Mouse (Mus musculus) thymus, adult 2 months (tissue): ENCODE measurements at regions not wholly inside any gene's neighbourhood (a gene's known extent, or its start where the extent isn't known, plus 50 kb on each side); places are given as distances from the start of the nearest gene placed in this dataset.
"Not testable (repeated sequence)": the region's sequence is repeated elsewhere in the genome, so short reads cannot be mapped to it uniquely, and the experiment has no call there.

Experiments
- DNase-seq: peaks from one replicate; pipeline ENCODE4 v3.0.0; 2021
- H3K27ac ChIP-seq: fragments of 200-500 bp; 2 replicates; pipeline ENCODE4 v1.5.1; 2012; ENCODE audit warnings: low read length, control low read depth; ENCODE audit not compliant: control insufficient read depth, insufficient read depth
- H3K27me3 ChIP-seq: fragments of 200-500 bp; 2 replicates; pipeline ENCODE4 v1.6.1; 2012; ENCODE audit warnings: mild to moderate bottlenecking, low read length, moderate library complexity, mixed read lengths; ENCODE audit not compliant: control insufficient read depth, insufficient read depth
- H3K36me3 ChIP-seq: fragments of 200-500 bp; 2 replicates; pipeline ENCODE4 v1.6.1; 2012; ENCODE audit warnings: mild to moderate bottlenecking, low read length, moderate library complexity; ENCODE audit not compliant: control insufficient read depth, insufficient read depth
- H3K4me1 ChIP-seq: fragments of 200-500 bp; replicated peaks from 2 replicates; pipeline ENCODE4 v1.6.1; 2012; ENCODE audit warnings: low read length; ENCODE audit not compliant: control insufficient read depth, insufficient read depth
- H3K4me3 ChIP-seq: fragments of 200-500 bp; 2 replicates; pipeline ENCODE4 v1.5.1; 2012; ENCODE audit warnings: mild to moderate bottlenecking, low read length, control low read depth, moderate library complexity; ENCODE audit not compliant: control insufficient read depth, insufficient read depth
- CTCF ChIP-seq: fragments of 200-500 bp; IDR thresholded peaks from 2 replicates; pipeline ENCODE4 v1.5.1; 2012; ENCODE audit warnings: mild to moderate bottlenecking, control low read depth, low read length, moderate library complexity, borderline replicate concordance; ENCODE audit not compliant: control insufficient read depth, poor library complexity, insufficient read depth; ENCODE audit errors: extremely low read depth
- POLR2A ChIP-seq: fragments of 200-500 bp; IDR thresholded peaks from 2 replicates; pipeline ENCODE4 v1.6.1; 2012; ENCODE audit warnings: mild to moderate bottlenecking, low read length, control low read depth, moderate library complexity; ENCODE audit not compliant: control insufficient read depth, poor library complexity, insufficient read depth; ENCODE audit errors: extremely low read depth
- WGBS: fragments of 180-500 bp; shearing (Covaris S2); methylation state at CpG from one replicate; pipeline ENCODE4 v1.1.7; 2018; 5-methylcytosine and 5-hydroxymethylcytosine counted together

DNA sequence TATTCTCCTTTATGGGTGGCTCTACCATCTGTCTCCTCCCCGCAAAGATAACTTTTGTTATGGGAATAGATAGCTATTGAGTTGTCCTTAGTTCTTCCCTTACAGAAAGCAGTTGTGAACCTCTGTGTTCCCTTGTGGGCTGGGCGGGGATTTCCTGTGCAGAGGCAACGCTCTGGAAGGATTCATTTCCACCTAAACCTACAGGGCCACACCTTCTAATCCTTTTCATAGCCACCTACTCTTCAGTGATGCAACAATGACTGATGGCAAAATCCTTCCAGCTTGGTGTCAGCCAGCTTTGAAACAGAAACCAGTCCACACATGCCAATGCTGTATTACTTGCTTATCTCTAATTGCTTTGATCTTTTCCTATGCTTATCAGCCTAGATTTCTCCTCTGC is 176.6 kb upstream of the Thpo start:
- not testable (repeated sequence) for H3K27ac ChIP-seq, H3K27me3 ChIP-seq, DNase-seq, H3K4me1 ChIP-seq, H3K4me3 ChIP-seq, H3K36me3 ChIP-seq
- 57% methylated on average over 3 of the region's 3 CpGs for WGBS

DNA sequence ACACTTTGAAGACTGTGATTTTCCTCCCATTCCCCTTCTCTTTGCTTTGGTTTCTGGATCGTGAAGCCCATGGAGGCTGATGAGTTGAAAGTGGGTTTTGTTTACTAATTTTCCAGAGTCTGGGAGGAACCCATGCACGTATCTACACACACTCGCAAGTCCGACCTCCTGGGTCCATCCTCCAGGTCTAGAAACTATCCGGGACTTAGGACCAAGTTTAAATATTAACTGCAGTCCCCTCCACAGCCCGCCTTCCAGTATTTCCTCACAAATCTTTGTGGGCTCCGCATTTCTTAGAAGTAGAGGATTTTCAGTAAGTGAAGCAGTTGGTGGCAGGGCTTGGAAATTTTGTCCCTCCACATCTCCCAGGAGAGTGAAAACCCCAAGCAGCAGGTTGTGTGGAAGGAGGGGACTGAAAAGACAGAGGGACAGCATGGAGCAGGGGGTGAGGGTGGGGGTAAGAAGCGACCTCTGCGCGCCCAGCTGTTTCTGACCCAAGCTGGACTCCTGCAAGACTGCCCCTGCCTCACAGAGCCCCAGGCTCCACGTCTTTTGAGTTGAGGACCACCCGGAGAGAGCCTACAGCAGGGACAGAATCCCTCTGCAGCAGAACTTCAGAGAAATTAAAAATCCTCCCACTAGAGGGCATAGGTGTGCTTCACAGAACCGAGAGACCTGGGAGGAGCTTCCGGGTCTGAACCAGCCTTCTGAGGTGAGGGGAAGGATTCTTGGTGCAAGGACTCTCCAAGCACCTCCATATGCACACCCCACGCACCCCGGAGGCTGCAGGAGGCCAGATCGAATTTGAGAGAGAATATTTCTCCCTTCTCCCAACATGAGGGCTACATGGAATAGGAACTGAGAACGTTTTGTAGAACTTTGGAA is 174.4 kb upstream of the Thpo start:
- peak; percentile 17 for DNase-seq
- not testable (repeated sequence) for H3K4me3 ChIP-seq, H3K4me1 ChIP-seq, H3K36me3 ChIP-seq, H3K27ac ChIP-seq, H3K27me3 ChIP-seq
- 42% methylated on average over 17 of the region's 18 CpGs for WGBS

GRCm38 (mm10) chr16:20895734-20896133 is 161.4 kb upstream of the Thpo start:
- TF ChIP-seq CTCF (no peak), POLR2A (no peak)
- Histone ChIP-seq H3K4me1 (no peaks in the 10 kb centered on the region), H3K27ac (no peak overlapping the region), H3K36me3 (no peaks in the 10 kb centered on the region), H3K4me3 (no peak overlapping the region), H3K27me3 (no peaks in the 10 kb centered on the region)
- 31% methylated on average over 2 of the region's 2 CpGs for WGBS
- no peak for DNase-seq

DNA sequence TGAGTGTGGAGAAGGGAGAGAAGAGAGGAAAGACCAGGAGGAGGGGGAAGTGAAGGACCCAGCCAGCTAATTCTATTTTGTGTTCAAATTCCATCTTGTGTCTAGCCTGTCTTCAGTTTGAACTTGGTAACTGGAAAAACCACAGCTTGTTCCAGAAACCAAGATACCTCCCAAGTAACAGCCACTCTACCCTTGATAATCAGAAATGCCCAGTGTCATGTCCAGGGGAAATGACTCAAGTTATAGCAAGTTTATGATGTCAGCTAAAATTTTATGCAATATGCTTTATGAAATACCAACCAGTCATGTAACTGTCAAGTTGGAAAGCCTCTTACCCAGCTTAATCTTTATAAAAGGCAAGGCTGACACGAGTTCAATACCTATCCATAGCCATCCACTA is 137.4 kb upstream of the Thpo start:
- WGBS: 30% methylated on average over 1 of the region's 1 CpGs
- Histone ChIP-seq H3K27me3 (no peaks in the 10 kb centered on the region), H3K36me3 (no peaks in the 10 kb centered on the region), H3K27ac (no peak overlapping the region), H3K4me1 (no peaks in the 10 kb centered on the region), H3K4me3 (no peak overlapping the region)
- DNase-seq: no peak
- no peak for TF ChIP-seq CTCF
- no peak for TF ChIP-seq POLR2A

GRCm38 (mm10) chr16:20866771-20867170 is 132.5 kb upstream of the Thpo start:
- Histone ChIP-seq H3K4me3 (no peak overlapping the region), H3K27ac (no peak overlapping the region), H3K27me3 (no peaks in the 10 kb centered on the region), H3K4me1 (no peaks in the 10 kb centered on the region), H3K36me3 (no peaks in the 10 kb centered on the region)
- no peak for DNase-seq
- TF ChIP-seq POLR2A: no peak
- no peak for TF ChIP-seq CTCF
- WGBS: 95% methylated on average over 1 of the region's 1 CpGs

DNA sequence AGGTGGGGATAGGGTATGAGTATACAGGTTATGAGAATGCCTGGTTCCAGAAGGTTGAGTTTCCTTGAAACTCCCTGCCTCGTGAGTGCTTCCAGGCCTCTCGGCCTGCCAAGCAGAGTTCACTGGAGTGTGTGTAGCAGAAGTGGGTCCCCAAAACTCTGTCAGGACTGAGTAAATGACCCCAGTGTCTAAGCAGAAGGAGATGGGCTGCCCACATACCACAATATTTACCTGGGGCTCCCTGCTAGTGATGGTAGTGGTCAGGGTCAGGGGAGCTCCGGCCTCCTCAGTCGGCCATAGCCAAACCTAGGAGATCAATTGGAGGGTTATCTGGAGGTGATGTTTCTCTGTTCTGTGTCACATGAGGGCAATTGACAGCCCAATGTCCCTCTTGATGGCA is 126.9 kb upstream of the Thpo start:
- Histone ChIP-seq H3K27ac (no peak overlapping the region), H3K27me3 (no peaks in the 10 kb centered on the region), H3K36me3 (no peaks in the 10 kb centered on the region), H3K4me1 (no peaks in the 10 kb centered on the region), H3K4me3 (no peak overlapping the region)
- 96% methylated on average over 4 of the region's 4 CpGs for WGBS
- TF ChIP-seq CTCF (no peak), POLR2A (no peak)
- no peak for DNase-seq

DNA sequence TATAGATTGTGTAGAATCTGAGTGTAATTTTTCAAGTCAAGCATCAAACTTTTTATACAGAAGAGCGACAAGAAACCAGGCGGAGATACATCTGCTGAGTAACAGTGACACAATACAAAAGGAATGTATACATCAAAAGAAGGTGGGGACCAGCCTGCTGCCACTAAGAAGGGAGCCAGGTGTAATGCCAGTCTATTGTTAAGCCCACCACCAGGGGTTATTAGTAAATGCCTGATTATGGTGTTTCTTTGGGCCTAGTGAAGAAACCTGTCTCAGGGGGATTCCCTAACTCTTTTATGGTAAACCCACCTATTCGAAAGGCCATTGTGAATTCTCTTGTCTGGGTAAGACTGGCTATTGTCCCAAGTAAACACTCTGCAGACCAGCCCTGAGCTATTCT is 126.3 kb upstream of the Thpo start:
- not testable (repeated sequence) for H3K27ac ChIP-seq, DNase-seq, H3K4me1 ChIP-seq, H3K36me3 ChIP-seq, H3K27me3 ChIP-seq, H3K4me3 ChIP-seq
- WGBS: 98% methylated on average over 3 of the region's 3 CpGs
